Mouse (Mus musculus) lung, embryonic 14.5 days (tissue): Measurements from ENCODE around the gene Pcp4l1. TPM values are rescaled to one million over a fixed set of nuclear protein-coding genes. Genes with fewer than 3 reads are reported as not detected.

ENCODE experiments used
- ATAC-seq: fragments of 200-750 bp; cut with Nextera tagmentation; 2 replicates; pipeline ENCODE4 v1.8.0; 2017; ENCODE audit warnings: mild to moderate bottlenecking, moderate TSS enrichment, moderate library complexity; ENCODE audit not compliant: insufficient read depth
- DNase-seq: peaks from one replicate; pipeline ENCODE4 v3.0.0-alpha.2; 2015
- H3K27ac ChIP-seq: fragments of 300-500 bp; sonication (generic); 2 replicates; pipeline ENCODE4 v1.5.1; 2014; ENCODE audit warnings: low read depth, mild to moderate bottlenecking, moderate library complexity
- H3K27me3 ChIP-seq: fragments of 300-500 bp; sonication (generic); 2 replicates; pipeline ENCODE4 v1.6.1; 2014; ENCODE audit warnings: low read length, control low read depth; ENCODE audit not compliant: insufficient read depth
- H3K36me3 ChIP-seq: fragments of 300-500 bp; sonication (generic); 2 replicates; pipeline ENCODE4 v1.6.1; 2014; ENCODE audit warnings: control low read depth; ENCODE audit not compliant: insufficient read depth
- H3K4me1 ChIP-seq: fragments of 300-500 bp; sonication (generic); 2 replicates; pipeline ENCODE4 v1.6.1; 2014; ENCODE audit warnings: antibody characterized with exemption, control low read depth; ENCODE audit not compliant: insufficient read depth
- H3K4me2 ChIP-seq: fragments of 300-500 bp; sonication (generic); 2 replicates; pipeline ENCODE4 v1.6.1; 2014; ENCODE audit warnings: mild to moderate bottlenecking
- H3K4me3 ChIP-seq: fragments of 300-500 bp; sonication (generic); 2 replicates; pipeline ENCODE4 v1.5.1; 2014; ENCODE audit warnings: low read depth, low read length
- H3K9ac ChIP-seq: fragments of 300-500 bp; sonication (generic); 2 replicates; pipeline ENCODE4 v1.6.1; 2014
- H3K9me3 ChIP-seq: fragments of 300-500 bp; sonication (generic); 2 replicates; pipeline ENCODE4 v1.6.1; 2016; ENCODE audit warnings: low read depth, low read length, control low read depth
- CTCF ChIP-seq: IDR thresholded peaks from 2 replicates; pipeline ENCODE4 v1.5.1; 2016; ENCODE audit warnings: antibody characterized with exemption, low read depth
- WGBS: fragments of 180-500 bp; shearing (Covaris S2); extraction: QIAGEN DNeasy Blood & Tissue Kit; methylation state at CpG from one replicate; pipeline ENCODE4 v1.1.7; 2014; 5-methylcytosine and 5-hydroxymethylcytosine counted together
- polyA plus RNA-seq: library from polyadenylated mRNA; unstranded; fragments of >200 nt; fragmentation: Nextera tagmentation; extraction: Ambion mirVana; gene quantifications from 2 replicates; pipeline ENCODE4 v1.2.1, GENCODE M21; 2014

Pcp4l1 gene
- polyA plus RNA-seq, 1 experiment from 2014 or later, result 5.7 TPM

GRCm38 (mm10) chr1:171235791-171236190, 39.7 kb upstream of the Pcp4l1 start:
- Histone ChIP-seq H3K27me3 (no peaks in the 10 kb centered on the region), H3K36me3 (peaks cover 74% of the 10 kb centered on the region), H3K4me3 (no peak overlapping the region), H3K4me1 (no peaks in the 10 kb centered on the region), H3K27ac (no peak overlapping the region), H3K9me3 (no peaks in the 10 kb centered on the region), H3K4me2 (no peak overlapping the region), H3K9ac (no peak overlapping the region)
- TF ChIP-seq CTCF, result no peak
- DNase-seq (no peak), ATAC-seq (no peak)
- WGBS, result 76% methylated on average over 3 of the region's 4 CpGs

GRCm38 (mm10) chr1:171234538-171234937, 38.5 kb upstream of the Pcp4l1 start:
- no peak overlapping the region for H3K4me3 ChIP-seq
- no peak overlapping the region for H3K4me2 ChIP-seq
- DNase-seq, result no peak
- peaks cover 62% of the 10 kb centered on the region for H3K36me3 ChIP-seq
- H3K27ac ChIP-seq, result no peak overlapping the region
- H3K9me3 ChIP-seq, result no peaks in the 10 kb centered on the region
- no peak for ATAC-seq
- WGBS, result 84% methylated on average over 4 of the region's 4 CpGs
- no peak overlapping the region for H3K9ac ChIP-seq
- H3K27me3 ChIP-seq, result no peaks in the 10 kb centered on the region
- TF ChIP-seq CTCF, result no peak
- no peaks in the 10 kb centered on the region for H3K4me1 ChIP-seq

DNA sequence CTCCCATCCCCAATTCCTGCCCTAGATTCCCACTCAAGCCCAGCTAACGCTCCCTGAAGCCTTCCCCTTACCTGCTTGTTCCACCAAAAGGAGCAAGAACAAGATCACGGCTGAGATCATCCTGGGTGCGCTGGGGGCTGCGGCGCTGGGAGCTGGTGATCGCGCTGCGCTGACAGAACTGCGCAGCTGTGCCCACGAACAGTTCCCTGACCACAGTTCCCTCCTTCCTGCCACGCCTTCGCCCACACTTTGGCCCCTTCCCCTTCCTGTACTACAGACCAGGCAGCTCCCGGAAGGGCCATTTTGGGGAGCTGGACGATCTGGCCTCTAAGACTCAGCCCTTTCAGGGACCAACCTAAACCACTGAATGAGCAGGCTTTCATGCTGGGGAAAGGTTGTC, 38.1 kb upstream of the Pcp4l1 start, which contains the start of gene Fcer1g:
Gene Fcer1g, minus strand, starts transcription at position 240 of the 400 bp plus-strand sequence.
- 87% methylated on average over 14 of the region's 14 CpGs for WGBS

DNA sequence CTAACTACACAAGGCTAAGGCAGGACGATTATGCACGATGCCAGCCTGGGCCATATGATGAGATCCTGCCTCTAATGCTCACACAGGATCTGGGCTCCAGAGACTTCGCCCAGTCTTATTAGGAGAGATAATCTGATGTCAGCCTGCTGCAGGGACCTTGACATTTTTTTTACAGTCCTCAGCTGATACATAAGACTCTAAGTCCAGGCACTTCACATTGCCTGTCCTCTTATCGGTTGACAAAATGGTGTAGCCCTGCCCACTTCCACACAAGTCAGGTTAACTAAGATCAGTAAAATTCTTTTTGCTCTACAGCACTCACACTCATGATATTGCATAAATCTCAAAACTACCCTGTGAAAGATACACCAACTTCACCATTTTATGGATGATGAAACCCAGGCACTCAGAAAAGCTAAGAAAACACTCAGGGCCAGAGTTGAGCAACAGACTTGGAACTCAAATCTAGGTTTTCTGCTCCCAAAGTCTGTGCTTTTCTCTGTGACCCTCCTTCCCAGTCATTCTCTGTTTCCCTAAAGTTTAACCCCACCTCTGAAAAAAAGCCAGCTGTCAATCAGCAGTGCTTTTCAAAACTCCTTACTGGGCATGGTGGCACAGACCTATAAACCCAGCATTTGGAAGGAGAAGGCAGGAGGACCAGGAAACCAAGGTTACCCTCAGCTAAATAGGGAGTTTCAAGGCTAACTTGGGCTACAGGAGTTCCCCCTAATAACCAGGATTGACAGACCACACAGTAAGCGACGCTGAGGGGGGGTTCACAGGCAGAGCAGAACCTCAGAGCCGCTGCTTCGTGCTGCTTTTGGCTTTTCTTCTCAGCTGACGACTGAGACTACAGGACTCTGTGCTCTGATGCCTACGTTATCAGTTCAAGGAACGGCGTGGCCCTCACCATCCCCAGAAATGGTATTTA, 37.0 kb upstream of the Pcp4l1 start:
- no peak overlapping the region for H3K4me3 ChIP-seq
- H3K27ac ChIP-seq, result no peak overlapping the region
- H3K36me3 ChIP-seq, result peaks cover 47% of the 10 kb centered on the region
- 78% methylated on average over 12 of the region's 12 CpGs for WGBS
- DNase-seq (no peak), ATAC-seq (no peak)
- TF ChIP-seq CTCF, result no peak
- no peaks in the 10 kb centered on the region for H3K4me1 ChIP-seq
- no peaks in the 10 kb centered on the region for H3K9me3 ChIP-seq
- no peaks in the 10 kb centered on the region for H3K27me3 ChIP-seq
- H3K4me2 ChIP-seq, result no peak overlapping the region
- no peak overlapping the region for H3K9ac ChIP-seq

More for the DNA sequence above, 38.1 kb upstream of the Pcp4l1 start, which contains the start of gene Fcer1g:
- ATAC-seq, result no peak
- no peak within 1 kb of the TSS for H3K27ac ChIP-seq
- no peak within 1 kb of the TSS for H3K4me3 ChIP-seq
- H3K9me3 ChIP-seq, result no peaks in the 10 kb centered on the region
- DNase-seq, result no peak
- no peak for TF ChIP-seq CTCF
- no peak within 1 kb of the TSS for H3K9ac ChIP-seq
- no peak within 1 kb of the TSS for H3K4me2 ChIP-seq
- H3K4me1 ChIP-seq, result no peaks in the 10 kb centered on the region
- H3K27me3 ChIP-seq, result no peaks in the 10 kb centered on the region
- peaks cover 58% of the 10 kb centered on the region for H3K36me3 ChIP-seq

- Histone ChIP-seq H3K27ac (no peak overlapping the region), H3K36me3 (peaks cover 40% of the 10 kb centered on the region), H3K9ac (no peak overlapping the region), H3K4me1 (no peaks in the 10 kb centered on the region), H3K4me2 (no peak overlapping the region), H3K27me3 (no peaks in the 10 kb centered on the region), H3K9me3 (no peaks in the 10 kb centered on the region), H3K4me3 (no peak overlapping the region)
- 81% methylated on average over 5 of the region's 5 CpGs for WGBS
- no peak for ATAC-seq
- DNase-seq, result no peak
- TF ChIP-seq CTCF, result no peak
Observed at GRCm38 (mm10) chr1:171232348-171232747, 36.3 kb upstream of the Pcp4l1 start.

- Histone ChIP-seq H3K27me3 (no peaks in the 10 kb centered on the region), H3K4me1 (no peaks in the 10 kb centered on the region), H3K9ac (no peak overlapping the region), H3K27ac (no peak overlapping the region), H3K9me3 (no peaks in the 10 kb centered on the region), H3K4me2 (no peak overlapping the region), H3K36me3 (peaks cover 35% of the 10 kb centered on the region), H3K4me3 (no peak overlapping the region)
- 72% methylated on average over 4 of the region's 4 CpGs for WGBS
- no peak for TF ChIP-seq CTCF
- DNase-seq (no peak), ATAC-seq (no peak)
Observed at GRCm38 (mm10) chr1:171231844-171232243, 35.8 kb upstream of the Pcp4l1 start.

DNA sequence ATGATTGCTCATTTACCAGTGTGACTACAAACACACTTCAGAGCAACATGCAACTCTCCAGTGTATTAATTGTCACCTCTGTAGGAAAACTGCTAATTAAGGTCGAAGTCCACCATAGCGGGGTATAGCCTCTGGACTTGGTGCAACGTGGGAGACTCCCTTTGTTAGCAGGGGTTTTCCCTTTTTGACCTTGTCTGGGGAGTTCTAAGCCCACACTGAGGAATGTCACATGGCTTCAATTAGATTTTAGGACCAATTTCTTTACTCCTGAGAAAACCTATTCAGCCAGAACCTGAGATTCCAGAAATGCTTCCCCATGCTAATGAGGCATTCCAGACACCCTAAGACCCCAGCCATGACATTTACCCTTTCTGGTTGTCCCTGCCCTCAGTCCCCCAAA, 34.1 kb upstream of the Pcp4l1 start:
- WGBS, result 77% methylated on average over 3 of the region's 3 CpGs
- ATAC-seq (no peak), DNase-seq (no peak)
- H3K27me3 ChIP-seq, result no peaks in the 10 kb centered on the region
- TF ChIP-seq CTCF, result no peak
- no peak overlapping the region for H3K4me2 ChIP-seq
- no peaks in the 10 kb centered on the region for H3K4me1 ChIP-seq
- H3K9ac ChIP-seq, result no peak overlapping the region
- H3K9me3 ChIP-seq, result no peaks in the 10 kb centered on the region
- H3K27ac ChIP-seq, result no peak overlapping the region
- peaks cover 19% of the 10 kb centered on the region for H3K36me3 ChIP-seq
- no peak overlapping the region for H3K4me3 ChIP-seq
